Mouse (Mus musculus): ENCODE measurements at regions not wholly inside any gene's neighbourhood (a gene's known extent, or its start where the extent isn't known, plus 50 kb on each side); places are given as distances from the start of the nearest gene placed in this dataset.

GRCm38 (mm10) chr14:99806599-99806998, 477.9 kb downstream of the Klf12 start:
- H3K36me3 ChIP-seq (replicated peaks; ENCODE audit: insufficient read depth, low read length) = no peaks in the 10 kb centered on the region
- H3K27ac ChIP-seq (ENCODE audit: low read depth) = no peak overlapping the region
- no peaks in the 10 kb centered on the region for H3K9me3 ChIP-seq (ENCODE audit: low read length)
- H3K4me2 ChIP-seq (ENCODE audit: low read depth, low read length) = no peak overlapping the region
- TF ChIP-seq CTCF (IDR thresholded peaks at IDR 0.05; ENCODE audit: low read depth) = no peak
- DNase-seq = no peak
- ATAC-seq = no peak
- no peak overlapping the region for H3K9ac ChIP-seq (replicated peaks)
- WGBS (ENCODE audit: insufficient replicate concordance) = 80% methylated on average over 5 of the region's 5 CpGs
- H3K4me1 ChIP-seq (ENCODE audit: insufficient read depth) = no peaks in the 10 kb centered on the region
- no peak overlapping the region for H3K4me3 ChIP-seq (ENCODE audit: low read depth, low read length)
- H3K27me3 ChIP-seq (ENCODE audit: insufficient read depth, low read length) = no peaks in the 10 kb centered on the region

GRCm38 (mm10) chr14:99812741-99813485, 471.6 kb downstream of the Klf12 start:
- Histone ChIP-seq H3K9me3 (ENCODE audit: low read length) (no peaks in the 10 kb centered on the region), H3K9ac (replicated peaks) (no peak overlapping the region), H3K36me3 (replicated peaks; ENCODE audit: insufficient read depth, low read length) (no peaks in the 10 kb centered on the region), H3K4me3 (ENCODE audit: low read depth, low read length) (no peak overlapping the region), H3K4me2 (ENCODE audit: low read depth, low read length) (no peak overlapping the region), H3K27ac (ENCODE audit: low read depth) (no peak overlapping the region), H3K4me1 (ENCODE audit: insufficient read depth) (no peaks in the 10 kb centered on the region), H3K27me3 (ENCODE audit: insufficient read depth, low read length) (no peaks in the 10 kb centered on the region)
- ATAC-seq (no peak), DNase-seq (no peak)
- WGBS (ENCODE audit: insufficient replicate concordance) = 36% methylated on average over 6 of the region's 6 CpGs
- TF ChIP-seq EP300 (IDR thresholded peaks at IDR 0.05; ENCODE audit: low read depth) = no peak
- TF ChIP-seq CTCF (IDR thresholded peaks at IDR 0.05; ENCODE audit: low read depth) = no peak

Data from liver, postnatal 0 days (tissue).